Mouse (Mus musculus) cerebellum, adult 2 months (tissue): ENCODE measurements around the gene Ccng1.

Experiments
- CTCF ChIP-seq: fragments of 200-500 bp; IDR thresholded peaks from 2 replicates; pipeline ENCODE4 v1.5.1; 2011; ENCODE audit warnings: low read depth, mild to moderate bottlenecking, control low read depth, low read length, moderate library complexity, borderline replicate concordance; ENCODE audit not compliant: insufficient read depth
- POLR2A ChIP-seq: fragments of 200-500 bp; IDR thresholded peaks from 2 replicates; pipeline ENCODE4 v1.6.1; 2011; ENCODE audit warnings: low read length, control low read depth, borderline replicate concordance; ENCODE audit not compliant: insufficient read depth

DNA sequence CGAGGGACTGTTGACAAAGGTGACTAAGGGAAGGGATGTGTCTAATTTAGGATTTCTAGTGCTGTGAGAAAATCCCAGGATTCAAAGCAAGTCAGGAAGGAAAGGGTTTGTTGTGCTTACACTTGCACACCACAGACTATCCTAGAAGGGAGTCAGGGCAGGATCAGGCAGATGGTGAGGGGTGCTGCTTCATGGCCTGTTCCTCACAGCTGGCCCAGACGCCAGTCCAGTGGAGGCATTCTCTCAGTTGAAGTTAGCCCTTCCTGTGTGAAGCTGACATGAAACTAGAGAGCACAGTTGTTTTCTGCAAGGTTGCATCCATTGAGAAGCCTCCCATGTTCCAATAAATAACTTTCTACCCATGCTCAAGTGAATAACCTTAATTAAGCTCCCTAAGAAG lies 7.4 kb downstream of the Ccng1 start:
- TF ChIP-seq POLR2A (no peak), CTCF (no peak)
